Mouse (Mus musculus) small intestine, adult 2 months (tissue): ENCODE results near the gene Lck.

Source experiments
- CTCF ChIP-seq: fragments of 200-500 bp; IDR thresholded peaks from 2 replicates; pipeline ENCODE4 v1.5.1; 2012; ENCODE audit warnings: low read depth, mild to moderate bottlenecking, control low read depth, inconsistent platforms, low read length, moderate library complexity, mixed read lengths; ENCODE audit not compliant: insufficient replicate concordance, insufficient read length; ENCODE audit errors: extremely low read depth
- POLR2A ChIP-seq: fragments of 200-500 bp; IDR thresholded peaks from 2 replicates; pipeline ENCODE4 v1.6.1; 2012; ENCODE audit warnings: low read depth, mild to moderate bottlenecking, control low read depth, inconsistent platforms, low read length, moderate library complexity

GRCm38 (mm10) chr4:129615801-129616290 lies 42.4 kb upstream of the Lck start:
- TF ChIP-seq POLR2A (no peak), CTCF (no peak)
